ENCODE assay signal across 7 mouse cellular contexts in the genomic region with DNA sequence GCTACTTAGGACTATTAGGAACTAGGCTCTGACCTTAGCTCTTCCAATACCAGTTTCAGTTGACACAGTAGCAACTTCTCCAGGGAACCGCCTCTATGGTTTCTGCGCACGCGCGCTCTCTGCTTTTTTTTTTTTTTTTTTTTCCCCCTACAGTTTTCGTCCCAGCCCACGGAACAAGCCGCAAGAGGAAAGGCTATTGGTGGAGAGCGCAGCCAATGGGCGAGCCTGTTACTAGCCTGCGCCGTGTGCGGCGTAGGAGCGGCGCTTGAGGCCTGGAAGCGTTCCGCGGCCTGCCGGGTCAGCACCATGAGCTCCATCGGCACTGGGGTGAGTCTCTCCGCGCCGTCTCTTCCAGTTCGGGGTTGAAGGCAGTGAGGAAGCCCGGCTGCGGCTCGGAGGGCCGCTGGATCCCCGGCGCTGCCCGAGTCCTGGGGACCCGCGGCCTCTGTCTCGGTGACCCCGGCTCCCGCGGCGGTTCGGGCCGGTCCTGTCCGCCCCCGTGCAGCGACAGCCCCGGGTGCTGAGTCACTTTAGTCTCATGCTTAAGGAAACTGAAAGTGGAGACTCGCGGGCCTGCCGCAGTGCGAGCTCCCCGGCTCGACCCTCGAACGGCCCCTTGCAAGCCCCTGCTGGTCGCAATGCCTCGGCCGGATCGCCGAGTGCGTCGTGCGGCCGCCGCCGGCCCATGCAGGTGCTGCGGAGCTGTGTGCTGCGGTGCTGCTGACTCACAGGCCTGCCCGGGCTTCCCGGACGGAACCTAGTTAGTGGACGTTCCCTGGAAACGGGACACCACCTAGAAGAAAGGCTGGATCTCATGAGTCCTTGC. TPM values are rescaled to one million over a fixed set of nuclear protein-coding genes. Genes with fewer than 3 reads are reported as not detected.
A peak's percentile ranks its signal among the peaks of the same experiment; 100 is the strongest.
DNase-seq lines count a peak whose midpoint lies in the region; ATAC-seq lines count a peak whose summit lies in the region.

A gene (plus strand): TSS at position 181 of the 826 bp plus-strand sequence.

- WGBS in embryonic facial prominence, embryonic 11.5 days: under 1% methylated on average over 71 of the region's 71 CpGs
- under 1% methylated on average over 71 of the region's 71 CpGs for WGBS in limb, embryonic 10.5 days
- under 1% methylated on average over 71 of the region's 71 CpGs for WGBS in midbrain, embryonic 13.5 days

- H3K4me3 ChIP-seq in embryonic facial prominence, embryonic 11.5 days (ENCODE audit: low read depth, low read length): peak within 1 kb of the TSS; percentile 95
- H3K4me3 ChIP-seq in limb, embryonic 10.5 days: peak within 1 kb of the TSS; percentile 96
- H3K4me3 ChIP-seq in midbrain, embryonic 13.5 days (replicated peaks): peak within 1 kb of the TSS; percentile 99

- H3K4me1 ChIP-seq in embryonic facial prominence, embryonic 11.5 days (ENCODE audit: control insufficient read depth, insufficient read depth, low read length): no peaks in the 10 kb centered on the region; the same call in 1 of the 2 replicates
- H3K4me1 ChIP-seq in limb, embryonic 10.5 days: peaks cover 12% of the 10 kb centered on the region; the same call in 1 of the 2 replicates
- peaks cover 14% of the 10 kb centered on the region for H3K4me1 ChIP-seq in midbrain, embryonic 13.5 days (replicated peaks)

- peak; percentile 97 for ATAC-seq in embryonic facial prominence, embryonic 11.5 days (replicated peaks; ENCODE audit: insufficient number of reproducible peaks, low FRiP score, low TSS enrichment, low read depth)
- ATAC-seq in granulocyte monocyte progenitor cell, adult 5-6 weeks (replicated peaks; ENCODE audit: poor library complexity, severe bottlenecking): peak; percentile 89
- peak; percentile 100 for ATAC-seq in midbrain, embryonic 13.5 days

- peak within 1 kb of the TSS; percentile 94 for H3K27ac ChIP-seq in embryonic facial prominence, embryonic 11.5 days (replicated peaks; ENCODE audit: low read depth, low read length)
- H3K27ac ChIP-seq in limb, embryonic 10.5 days: peak within 1 kb of the TSS; percentile 99
- peak within 1 kb of the TSS; percentile 94 for H3K27ac ChIP-seq in midbrain, embryonic 13.5 days

- H3K9ac ChIP-seq in embryonic facial prominence, embryonic 11.5 days (replicated peaks; ENCODE audit: low read length): peak within 1 kb of the TSS; percentile 98
- peak within 1 kb of the TSS; percentile 99 for H3K9ac ChIP-seq in midbrain, embryonic 13.5 days (replicated peaks)

- no peaks in the 10 kb centered on the region for H3K27me3 ChIP-seq in embryonic facial prominence, embryonic 11.5 days (ENCODE audit: control insufficient read depth, insufficient read depth, low read length)
- no peaks in the 10 kb centered on the region for H3K27me3 ChIP-seq in limb, embryonic 10.5 days (ENCODE audit: low read depth, poor library complexity, severe bottlenecking)
- H3K27me3 ChIP-seq in midbrain, embryonic 13.5 days: no peaks in the 10 kb centered on the region

- DNase-seq in adrenal gland, postnatal 14 days: peak; percentile 94
- DNase-seq in embryonic facial prominence, embryonic 11.5 days (ENCODE audit: low spot score): peak; percentile 97
- peak; percentile 93 for DNase-seq in kidney, adult 11 months
- peak; percentile 91 for DNase-seq in limb, embryonic 10.5 days (ENCODE audit: low spot score)
- DNase-seq in spleen, adult 12 weeks (ENCODE audit: low spot score): peak; percentile 88

- H3K36me3 ChIP-seq in embryonic facial prominence, embryonic 11.5 days (replicated peaks; ENCODE audit: control insufficient read depth, insufficient read depth, low read depth, low read length): no peaks in the 10 kb centered on the region; the same call in 1 of the 2 replicates
- H3K36me3 ChIP-seq in limb, embryonic 10.5 days: peaks cover 27% of the 10 kb centered on the region
- peaks cover 13% of the 10 kb centered on the region for H3K36me3 ChIP-seq in midbrain, embryonic 13.5 days

- H3K9me3 ChIP-seq in embryonic facial prominence, embryonic 11.5 days (replicated peaks; ENCODE audit: control insufficient read depth, low read length): no peaks in the 10 kb centered on the region
- H3K9me3 ChIP-seq in limb, embryonic 10.5 days (replicated peaks): no peaks in the 10 kb centered on the region
- no peaks in the 10 kb centered on the region for H3K9me3 ChIP-seq in midbrain, embryonic 13.5 days

- peak within 1 kb of the TSS; percentile 56 for H3K4me2 ChIP-seq in embryonic facial prominence, embryonic 11.5 days (ENCODE audit: low read depth, low read length)
- H3K4me2 ChIP-seq in midbrain, embryonic 13.5 days (replicated peaks): peak within 1 kb of the TSS; percentile 82

RNA-seq across cellular contexts. Expression of the gene that starts here (rescaled TPM):
- 336 and 360 TPM in 2 replicates for total RNA-seq in adrenal gland, postnatal 14 days (2021)
- polyA plus RNA-seq in embryonic facial prominence, embryonic 11.5 days (2014; fragmentation: Nextera tagmentation; extraction: Ambion mirVana): 743 and 805 TPM in 2 replicates
- 400 and 405 TPM in 2 replicates for total RNA-seq in granulocyte monocyte progenitor cell, adult 5-6 weeks (2014; fragmentation: Nextera tagmentation)
- total RNA-seq in granulocyte monocyte progenitor cell, adult 5-6 weeks (2017): 401 and 460 TPM in 2 replicates
- 656 and 733 TPM in 2 replicates for polyA plus RNA-seq in limb, embryonic 10.5 days (2016; fragmentation: Nextera tagmentation; extraction: Ambion mirVana)
- 617 and 632 TPM in 2 replicates for polyA plus RNA-seq in midbrain, embryonic 13.5 days (2015; fragmentation: Nextera tagmentation; extraction: Ambion mirVana)

Comparison
In these comparisons a context has a peak if more than half of its experiments do, and no peak if none do; other contexts are left out.
1. Peak in every context shown above with its lines: DNase-seq, ATAC-seq, H3K4me3 ChIP-seq and H3K27ac ChIP-seq.